Mouse (Mus musculus) intestine, embryonic 14.5 days (tissue): ENCODE measurements at regions not wholly inside any gene's neighbourhood (a gene's known extent, or its start where the extent isn't known, plus 50 kb on each side); places are given as distances from the start of the nearest gene placed in this dataset.

ENCODE experiments used
- ATAC-seq: fragments of 200-750 bp; cut with Nextera tagmentation; replicated peaks from 2 replicates; pipeline ENCODE4 v1.8.0; 2017; ENCODE audit warnings: low read depth, moderate number of reproducible peaks, moderate TSS enrichment, moderate library complexity; ENCODE audit not compliant: low FRiP score, low TSS enrichment
- DNase-seq: peaks from one replicate; pipeline ENCODE4 v3.0.0-alpha.2; 2018; ENCODE audit warnings: low spot score
- H3K27ac ChIP-seq: fragments of 300-500 bp; sonication (generic); 2 replicates; pipeline ENCODE4 v1.5.1; 2014; ENCODE audit warnings: low read depth, mild to moderate bottlenecking, control low read depth
- H3K27me3 ChIP-seq: fragments of 300-500 bp; sonication (generic); replicated peaks from 2 replicates; pipeline ENCODE4 v1.6.1; 2014; ENCODE audit warnings: low read length, control low read depth; ENCODE audit not compliant: control insufficient read depth, insufficient read depth
- H3K36me3 ChIP-seq: fragments of 300-500 bp; sonication (generic); 2 replicates; pipeline ENCODE4 v1.6.1; 2014; ENCODE audit warnings: low read length, control low read depth; ENCODE audit not compliant: control insufficient read depth, insufficient read depth
- H3K4me1 ChIP-seq: fragments of 300-500 bp; sonication (generic); replicated peaks from 2 replicates; pipeline ENCODE4 v1.6.1; 2014; ENCODE audit warnings: low read length, control low read depth, mixed read lengths; ENCODE audit not compliant: control insufficient read depth, insufficient read depth
- H3K4me2 ChIP-seq: fragments of 300-500 bp; sonication (generic); 2 replicates; pipeline ENCODE4 v1.6.1; 2014; ENCODE audit warnings: low read length
- H3K4me3 ChIP-seq: fragments of 300-500 bp; sonication (generic); 2 replicates; pipeline ENCODE4 v1.5.1; 2014; ENCODE audit warnings: low read depth, low read length, control low read depth, mixed read lengths
- H3K9ac ChIP-seq: fragments of 300-500 bp; sonication (generic); 2 replicates; pipeline ENCODE4 v1.6.1; 2014; ENCODE audit warnings: mild to moderate bottlenecking, low read length
- H3K9me3 ChIP-seq: fragments of 300-500 bp; sonication (generic); 2 replicates; pipeline ENCODE4 v1.6.1; 2016; ENCODE audit warnings: low read length, control low read depth; ENCODE audit not compliant: control insufficient read depth
- WGBS: fragments of 180-500 bp; shearing (Covaris S2); extraction: QIAGEN DNeasy Blood & Tissue Kit; methylation state at CpG from one replicate; pipeline ENCODE4 v1.1.7; 2014; 5-methylcytosine and 5-hydroxymethylcytosine counted together

GRCm38 (mm10) chr2:50852413-50852919 is 296.4 kb downstream of the Rnd3 start:
- no peak for DNase-seq
- Histone ChIP-seq H3K4me2 (no peak overlapping the region), H3K4me3 (no peak overlapping the region), H3K9ac (no peak overlapping the region), H3K27ac (no peak overlapping the region), H3K27me3 (no peaks in the 10 kb centered on the region), H3K9me3 (no peaks in the 10 kb centered on the region), H3K4me1 (peaks cover 10% of the 10 kb centered on the region; the same call in 1 of the 2 replicates), H3K36me3 (no peaks in the 10 kb centered on the region)
- ATAC-seq, result no peak
- WGBS, result 83% methylated on average over 2 of the region's 2 CpGs

- Histone ChIP-seq H3K36me3 (no peaks in the 10 kb centered on the region), H3K4me3 (no peak overlapping the region), H3K27me3 (no peaks in the 10 kb centered on the region), H3K4me1 (peaks cover 10% of the 10 kb centered on the region; the same call in 1 of the 2 replicates), H3K9ac (no peak overlapping the region), H3K27ac (no peak overlapping the region), H3K9me3 (no peaks in the 10 kb centered on the region), H3K4me2 (no peak overlapping the region)
- 20% methylated on average over 3 of the region's 3 CpGs for WGBS
- ATAC-seq (no peak; the same call in 1 of the 2 replicates), DNase-seq (no peak)
Measured at GRCm38 (mm10) chr2:50850071-50850470, 298.8 kb downstream of the Rnd3 start.

- H3K4me3 ChIP-seq, result no peak overlapping the region
- 85% methylated on average over 2 of the region's 2 CpGs for WGBS
- no peak for DNase-seq
- H3K27me3 ChIP-seq, result no peaks in the 10 kb centered on the region
- no peak overlapping the region for H3K9ac ChIP-seq
- no peaks in the 10 kb centered on the region for H3K9me3 ChIP-seq
- no peaks in the 10 kb centered on the region for H3K4me1 ChIP-seq
- no peaks in the 10 kb centered on the region for H3K36me3 ChIP-seq
- ATAC-seq, result no peak
- no peak overlapping the region for H3K4me2 ChIP-seq
- no peak overlapping the region for H3K27ac ChIP-seq
Measured at GRCm38 (mm10) chr2:50841881-50842280, 307.0 kb downstream of the Rnd3 start.

GRCm38 (mm10) chr2:50835511-50836320 is 313.2 kb downstream of the Rnd3 start:
- no peak overlapping the region for H3K4me3 ChIP-seq
- H3K9me3 ChIP-seq, result no peaks in the 10 kb centered on the region
- H3K27me3 ChIP-seq, result no peaks in the 10 kb centered on the region
- H3K4me2 ChIP-seq, result no peak overlapping the region
- no peaks in the 10 kb centered on the region for H3K36me3 ChIP-seq
- WGBS, result 39% methylated on average over 6 of the region's 6 CpGs
- H3K4me1 ChIP-seq, result peaks cover 2% of the 10 kb centered on the region; the same call in 1 of the 2 replicates
- no peak for ATAC-seq
- H3K9ac ChIP-seq, result no peak overlapping the region
- DNase-seq, result no peak
- H3K27ac ChIP-seq, result no peak overlapping the region

- Histone ChIP-seq H3K4me1 (peaks cover 2% of the 10 kb centered on the region; the same call in 1 of the 2 replicates), H3K36me3 (no peaks in the 10 kb centered on the region), H3K27me3 (no peaks in the 10 kb centered on the region), H3K4me2 (no peak overlapping the region), H3K27ac (no peak overlapping the region), H3K9me3 (no peaks in the 10 kb centered on the region), H3K4me3 (no peak overlapping the region), H3K9ac (no peak overlapping the region)
- 82% methylated on average over 5 of the region's 5 CpGs for WGBS
- no peak for DNase-seq
- no peak for ATAC-seq
Measured at GRCm38 (mm10) chr2:50833791-50834190, 315.1 kb downstream of the Rnd3 start.

- no peak overlapping the region for H3K27ac ChIP-seq
- no peaks in the 10 kb centered on the region for H3K9me3 ChIP-seq
- H3K36me3 ChIP-seq, result no peaks in the 10 kb centered on the region
- peaks cover 2% of the 10 kb centered on the region; the same call in 1 of the 2 replicates for H3K4me1 ChIP-seq
- 75% methylated on average over 4 of the region's 4 CpGs for WGBS
- H3K9ac ChIP-seq, result no peak overlapping the region
- no peaks in the 10 kb centered on the region for H3K27me3 ChIP-seq
- ATAC-seq, result no peak
- DNase-seq, result no peak
- no peak overlapping the region for H3K4me2 ChIP-seq
- H3K4me3 ChIP-seq, result no peak overlapping the region
Measured at GRCm38 (mm10) chr2:50832471-50832870, 316.4 kb downstream of the Rnd3 start.

GRCm38 (mm10) chr2:50830056-50830720 is 318.7 kb downstream of the Rnd3 start:
- H3K4me1 ChIP-seq, result peaks cover 4% of the 10 kb centered on the region; the same call in 1 of the 2 replicates
- H3K36me3 ChIP-seq, result no peaks in the 10 kb centered on the region
- no peak overlapping the region for H3K4me3 ChIP-seq
- no peak for DNase-seq
- ATAC-seq, result no peak
- H3K4me2 ChIP-seq, result no peak overlapping the region
- H3K9me3 ChIP-seq, result no peaks in the 10 kb centered on the region
- 66% methylated on average over 5 of the region's 5 CpGs for WGBS
- no peak overlapping the region for H3K9ac ChIP-seq
- no peak overlapping the region for H3K27ac ChIP-seq
- no peaks in the 10 kb centered on the region for H3K27me3 ChIP-seq

- H3K36me3 ChIP-seq, result no peaks in the 10 kb centered on the region
- no peaks in the 10 kb centered on the region for H3K9me3 ChIP-seq
- DNase-seq, result no peak
- no peak overlapping the region for H3K4me3 ChIP-seq
- no peaks in the 10 kb centered on the region for H3K27me3 ChIP-seq
- peak overlapping the region; percentile 10; the same call in 1 of the 2 replicates for H3K27ac ChIP-seq
- no peak for ATAC-seq
- 44% methylated on average over 5 of the region's 5 CpGs for WGBS
- no peak overlapping the region for H3K4me2 ChIP-seq
- no peak overlapping the region for H3K9ac ChIP-seq
- H3K4me1 ChIP-seq, result 0 out of 2 replicates have a peak, but pooled peaks cover 2% of the 10 kb centered on the region
Measured at GRCm38 (mm10) chr2:50827097-50827496, 321.8 kb downstream of the Rnd3 start.
